Mouse (Mus musculus) G1E (cell line): Measurements from ENCODE around the gene Gpr107.

Source experiments
- CTCF ChIP-seq: IDR thresholded peaks from 2 replicates; pipeline ENCODE4 v1.5.1; 2012; ENCODE audit warnings: low read depth, low read length, inconsistent platforms, mixed read lengths
- GATA1 ChIP-seq: IDR thresholded peaks from 2 replicates; pipeline ENCODE4 v1.6.1; 2012; ENCODE audit warnings: borderline replicate concordance, low read length, inconsistent platforms, mixed read lengths
- GATA2 ChIP-seq: IDR thresholded peaks from 2 replicates; pipeline ENCODE4 v1.6.1; 2012; ENCODE audit warnings: low read depth, low read length, inconsistent platforms, borderline replicate concordance
- POLR2AphosphoS5 ChIP-seq: IDR thresholded peaks from 2 replicates; pipeline ENCODE4 v1.6.1; 2012; ENCODE audit warnings: low read depth, low read length, inconsistent platforms; ENCODE audit not compliant: insufficient replicate concordance
- TAL1 ChIP-seq: conservative IDR thresholded peaks from 2 replicates; pipeline ENCODE4 v1.6.1; 2012; ENCODE audit warnings: low read depth, low read length, inconsistent platforms, mixed read lengths

DNA sequence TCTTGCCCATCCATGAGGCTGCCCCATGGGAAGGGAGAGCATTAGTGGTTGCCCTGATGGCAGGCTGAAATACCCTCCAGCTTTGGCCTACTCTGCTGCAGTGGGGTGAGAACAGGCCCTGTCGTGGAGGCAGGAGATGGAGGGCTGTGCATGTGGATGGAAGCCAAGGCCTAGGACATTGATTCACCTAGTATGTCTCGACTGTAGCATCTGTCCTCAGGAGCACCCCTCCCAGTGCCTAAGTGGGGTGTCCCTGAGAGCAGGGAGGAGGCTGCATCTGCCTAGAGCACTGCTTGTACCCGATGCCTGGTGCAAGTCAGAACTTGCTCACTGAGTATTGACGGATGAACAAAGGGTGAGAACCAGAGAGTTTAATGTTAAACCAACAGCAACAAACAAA is 54.1 kb downstream of the Gpr107 start:
- TF ChIP-seq GATA2 (no peak), CTCF (no peak), GATA1 (no peak), POLR2AphosphoS5 (no peak), TAL1 (no peak)
